Mouse (Mus musculus) lung, postnatal 0 days (tissue): Measurements from ENCODE around the gene Srebf1.

Experiments
- CTCF ChIP-seq: IDR thresholded peaks from 2 replicates; pipeline ENCODE4 v1.5.1; 2016; ENCODE audit warnings: antibody characterized with exemption, mild to moderate bottlenecking
- EP300 ChIP-seq: IDR thresholded peaks from 2 replicates; pipeline ENCODE4 v1.6.1; 2016; ENCODE audit warnings: antibody characterized with exemption, mild to moderate bottlenecking, control low read depth

DNA sequence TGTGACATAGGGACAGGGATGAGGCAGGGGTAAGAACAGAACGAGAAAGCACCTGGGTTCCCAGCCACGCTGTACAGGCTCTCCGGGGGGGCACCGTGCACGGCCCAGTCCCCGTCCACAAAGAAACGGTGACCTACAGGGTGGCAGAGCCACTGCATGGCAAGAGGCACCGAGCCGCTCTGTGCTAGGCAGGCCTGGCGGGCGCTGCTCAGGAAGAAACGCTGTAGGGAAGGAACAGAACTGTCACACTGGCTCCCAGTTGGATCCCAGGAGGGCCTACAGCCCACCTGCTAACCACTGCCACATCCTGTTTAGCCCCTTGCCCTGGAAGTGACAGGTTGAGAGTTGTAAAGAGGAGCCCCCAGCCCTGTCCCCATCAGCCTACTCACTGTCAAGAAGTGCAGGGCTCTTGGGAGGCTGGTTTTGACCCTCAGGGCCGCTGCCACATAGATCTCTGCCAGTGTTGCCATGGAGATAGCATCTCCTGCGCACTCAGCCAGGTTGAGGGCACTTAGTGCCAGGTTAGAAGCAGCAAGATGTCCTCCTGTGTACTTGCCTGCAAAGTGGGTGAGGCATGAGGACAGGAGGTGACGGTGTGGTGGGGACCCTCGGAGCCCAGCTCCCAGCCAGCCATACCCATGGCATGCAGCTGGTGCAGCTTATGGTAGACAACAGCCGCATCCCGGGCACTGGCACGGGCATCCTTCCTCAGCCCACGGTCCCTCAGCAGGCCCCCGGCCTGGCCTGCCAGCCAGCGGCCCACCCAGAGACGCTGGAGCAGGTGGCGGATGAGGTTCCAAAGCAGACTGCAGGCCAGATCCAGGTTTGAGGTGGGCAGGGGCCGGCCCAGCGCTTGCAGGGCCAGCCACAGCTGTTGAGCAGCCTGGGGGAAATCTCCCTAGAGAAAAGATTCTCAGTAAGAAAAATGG, 19.4 kb downstream of the Srebf1 start:
- TF ChIP-seq EP300, result no peak
- no peak for TF ChIP-seq CTCF
